Mouse (Mus musculus) hindbrain, embryonic 10.5 days (tissue): Measurements from ENCODE around the gene Olfr313. TPM values are rescaled to one million over a fixed set of nuclear protein-coding genes. Genes with fewer than 3 reads are reported as not detected.

Experiments used
- DNase-seq: peaks from one replicate; pipeline ENCODE4 v3.0.0-alpha.2; 2017; ENCODE audit warnings: low spot score
- H3K27ac ChIP-seq: fragments of 300-500 bp; sonication (generic); 2 replicates; pipeline ENCODE4 v1.5.1; 2016; ENCODE audit warnings: mild to moderate bottlenecking, moderate library complexity
- H3K27me3 ChIP-seq: fragments of 300-500 bp; sonication (generic); 2 replicates; pipeline ENCODE4 v1.6.1; 2016; ENCODE audit warnings: mild to moderate bottlenecking; ENCODE audit not compliant: poor library complexity, insufficient read depth, severe bottlenecking
- H3K36me3 ChIP-seq: fragments of 300-500 bp; sonication (generic); 2 replicates; pipeline ENCODE4 v1.6.1; 2016; ENCODE audit warnings: mild to moderate bottlenecking, moderate library complexity
- H3K4me1 ChIP-seq: fragments of 300-500 bp; sonication (generic); replicated peaks from 2 replicates; pipeline ENCODE4 v1.6.1; 2016; ENCODE audit warnings: mild to moderate bottlenecking
- H3K4me3 ChIP-seq: fragments of 300-500 bp; sonication (generic); 2 replicates; pipeline ENCODE4 v1.5.1; 2016; ENCODE audit warnings: mild to moderate bottlenecking, moderate library complexity
- H3K9me3 ChIP-seq: fragments of 300-500 bp; sonication (generic); 2 replicates; pipeline ENCODE4 v1.6.1; 2016; ENCODE audit warnings: mild to moderate bottlenecking, moderate library complexity
- WGBS: fragments of 180-500 bp; shearing (Covaris S2); methylation state at CpG from one replicate; pipeline ENCODE4 v1.1.7; 2016; 5-methylcytosine and 5-hydroxymethylcytosine counted together
- polyA plus RNA-seq: library from polyadenylated mRNA; unstranded; fragments of >200 nt; fragmentation: Nextera tagmentation; extraction: Ambion mirVana; gene quantifications from 2 replicates; pipeline ENCODE4 v1.2.1, GENCODE M21; 2016

Olfr313 gene
- polyA plus RNA-seq, 1 experiment from 2014 or later: not detected

DNA sequence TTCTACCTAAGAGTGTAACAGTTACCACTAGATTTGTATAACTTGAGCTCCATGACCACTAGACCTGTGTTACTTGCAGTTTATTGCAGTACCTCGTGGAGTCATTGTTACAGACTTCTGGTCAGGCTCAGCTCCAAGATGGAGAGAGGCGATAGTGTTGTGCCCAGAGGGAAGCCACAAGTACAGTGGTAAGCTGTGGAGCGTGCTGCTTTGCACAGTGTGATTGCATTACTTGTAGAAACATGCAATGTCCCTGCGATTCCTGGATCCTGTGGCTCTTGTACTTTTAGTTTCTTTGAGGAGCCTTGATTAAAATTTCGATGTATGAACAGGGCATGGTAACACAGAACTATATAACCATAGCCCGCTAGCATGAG, 53.1 kb downstream of the Olfr313 start:
- Histone ChIP-seq H3K27me3 (no peaks in the 10 kb centered on the region), H3K36me3 (peaks cover 33% of the 10 kb centered on the region), H3K27ac (peak overlapping the region; percentile 93; the same call in 1 of the 2 replicates), H3K9me3 (no peaks in the 10 kb centered on the region), H3K4me1 (peaks cover 12% of the 10 kb centered on the region), H3K4me3 (peak overlapping the region; percentile 76)
- WGBS: 89% methylated on average over 6 of the region's 6 CpGs
- no peak for DNase-seq

Other genes with a start within 250 kb of the Olfr313 start
- not detected in 2 replicates for gene Olfr224, start 244.4 kb upstream of the Olfr313 start, polyA plus RNA-seq
- not detected in 2 replicates for gene Olfr325, start 237.3 kb upstream of the Olfr313 start, polyA plus RNA-seq
- gene Olfr324, start 219.9 kb upstream of the Olfr313 start, polyA plus RNA-seq: not detected in 2 replicates
- not detected in 2 replicates for gene 2210407C18Rik, start 198.9 kb upstream of the Olfr313 start, polyA plus RNA-seq
- not detected in 2 replicates for gene Olfr323, start 184.5 kb upstream of the Olfr313 start, polyA plus RNA-seq
- 0.54 and 0.60 TPM in 2 replicates for gene Trim58, start 174.5 kb upstream of the Olfr313 start, polyA plus RNA-seq
- gene Olfr322, start 156.2 kb upstream of the Olfr313 start, polyA plus RNA-seq: not detected in 2 replicates
- gene Olfr320, start 133.9 kb upstream of the Olfr313 start, polyA plus RNA-seq: not detected in 2 replicates
- gene Olfr319, start 115.8 kb upstream of the Olfr313 start, polyA plus RNA-seq: not detected in 2 replicates
- gene Olfr318, start 91.0 kb upstream of the Olfr313 start, polyA plus RNA-seq: not detected in 2 replicates
- not detected in 2 replicates for gene Olfr317, start 75.8 kb upstream of the Olfr313 start, polyA plus RNA-seq
- not detected in 2 replicates for gene Olfr316, start 62.3 kb upstream of the Olfr313 start, polyA plus RNA-seq
- not detected in 2 replicates for gene Olfr315, start 41.8 kb upstream of the Olfr313 start, polyA plus RNA-seq
- not detected in 2 replicates for gene Olfr314, start 32.0 kb upstream of the Olfr313 start, polyA plus RNA-seq
- gene Fam183b, start 13.0 kb upstream of the Olfr313 start, polyA plus RNA-seq: 8.4 and 19.1 TPM in 2 replicates
- gene Olfr312, start 14.2 kb downstream of the Olfr313 start, polyA plus RNA-seq: not detected in 2 replicates
- not detected in 2 replicates for gene Olfr311, start 24.3 kb downstream of the Olfr313 start, polyA plus RNA-seq
- 10.0 and 12.0 TPM in 2 replicates for gene Gm12258, start 32.2 kb downstream of the Olfr313 start, polyA plus RNA-seq
- gene 2810021J22Rik, start 52.2 kb downstream of the Olfr313 start, polyA plus RNA-seq: 11.3 and 12.4 TPM in 2 replicates
- 4.3 and 4.7 TPM in 2 replicates for gene Zfp39, start 89.2 kb downstream of the Olfr313 start, polyA plus RNA-seq
- gene Btnl10, start 102.9 kb downstream of the Olfr313 start, polyA plus RNA-seq: 0.05 TPM in 1 of 2 replicates, not detected in the other
- 297 and 381 TPM in 2 replicates for gene Rnf187, start 123.9 kb downstream of the Olfr313 start, polyA plus RNA-seq
- gene Hist3h2ba, start 133.9 kb downstream of the Olfr313 start, polyA plus RNA-seq: 39.0 and 115 TPM in 2 replicates
- 25.4 and 49.0 TPM in 2 replicates for gene Hist3h2a, start 139.7 kb downstream of the Olfr313 start, polyA plus RNA-seq
- 0.41 and 0.85 TPM in 2 replicates for gene Trim17, start 139.7 kb downstream of the Olfr313 start, polyA plus RNA-seq
- gene Trim11, start 163.1 kb downstream of the Olfr313 start, polyA plus RNA-seq: 18.8 and 20.2 TPM in 2 replicates